Mouse (Mus musculus): Measurements from ENCODE around the gene Spata32. TPM values are rescaled to one million over a fixed set of nuclear protein-coding genes. Genes with fewer than 3 reads are reported as not detected.
A peak's percentile ranks its signal among the peaks of the same experiment; 100 is the strongest.

Gene Spata32
- total and polyA plus RNA-seq, 3 experiments = not detected

DNA sequence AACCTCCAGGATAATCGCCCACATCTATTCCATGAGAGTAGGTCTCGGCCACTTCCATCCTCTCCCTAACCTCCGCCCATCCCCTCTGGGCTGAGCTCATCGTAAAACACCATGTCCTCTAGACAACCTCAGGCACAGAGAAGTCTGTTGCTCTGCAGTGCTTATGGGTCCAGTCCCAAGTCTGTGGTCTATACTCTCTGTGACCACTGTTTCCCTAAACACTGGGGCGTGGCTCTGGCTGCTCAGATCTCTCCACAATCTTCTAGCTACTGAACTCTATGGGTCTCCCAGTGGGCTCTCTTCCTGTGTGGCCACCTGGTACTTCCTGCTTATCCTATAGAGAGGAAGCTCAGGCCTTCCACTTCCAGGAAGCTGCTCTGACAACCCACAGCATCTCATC, 35.4 kb upstream of the Spata32 start:
- Histone ChIP-seq H3K9ac (ENCODE audit: insufficient read depth, low read depth) (no peak overlapping the region), H3K79me2 (replicated peaks; ENCODE audit: control insufficient read depth, extremely low read depth, insufficient read depth, poor library complexity, severe bottlenecking) (peaks cover 6% of the 10 kb centered on the region), H3K4me1 (ENCODE audit: control insufficient read depth in 1 of 2, insufficient read depth in 2 of 2) (peaks cover 38 to 90% of the 10 kb centered on the region in 2 experiments), H3K9me3 (replicated peaks; ENCODE audit: low read length) (no peaks in the 10 kb centered on the region), H3K4me3 (replicated peaks in 1 of 3; ENCODE audit: low read depth in 2 of 3, low read length in 2 of 3, poor library complexity in 1 of 3) (no peak overlapping the region), H3K4me2 (ENCODE audit: insufficient read depth, low read depth, poor library complexity, severe bottlenecking) (no peak overlapping the region), H3K27ac (ENCODE audit: insufficient read depth, low read depth) (no peak overlapping the region), H3K36me3 (replicated peaks in 1 of 2; ENCODE audit: control insufficient read depth in 1 of 2, insufficient read depth in 1 of 2, low read length in 1 of 2) (peaks cover 0 to 26% of the 10 kb centered on the region in 2 experiments), H3K27me3 (replicated peaks) (no peaks in the 10 kb centered on the region)
- TF ChIP-seq POLR2AphosphoS2 (IDR thresholded peaks at IDR 0.05; ENCODE audit: low read depth, low read length) (no peak), ZC3H11A (IDR thresholded peaks at IDR 0.05; ENCODE audit: low read depth, low read length) (no peak), SIN3A (IDR thresholded peaks at IDR 0.05; ENCODE audit: low read length) (no peak), NRF1 (IDR thresholded peaks at IDR 0.05; ENCODE audit: low read depth, low read length) (no peak)
- in situ Hi-C loops (cut with MboI; ENCODE audit: low pct_ligation_motif_present, low pct_unique_long_range_greater_than_20kb, low sequenced_read_pairs) (no loop called here), dilution Hi-C loops (cut with MboI; ENCODE audit: extremely low pct_ligation_motif_present, extremely low pct_unique_long_range_greater_than_20kb, low sequenced_read_pairs) (no loop called here)
- DNase-seq (ENCODE audit: extremely low read depth) = no peak

DNA sequence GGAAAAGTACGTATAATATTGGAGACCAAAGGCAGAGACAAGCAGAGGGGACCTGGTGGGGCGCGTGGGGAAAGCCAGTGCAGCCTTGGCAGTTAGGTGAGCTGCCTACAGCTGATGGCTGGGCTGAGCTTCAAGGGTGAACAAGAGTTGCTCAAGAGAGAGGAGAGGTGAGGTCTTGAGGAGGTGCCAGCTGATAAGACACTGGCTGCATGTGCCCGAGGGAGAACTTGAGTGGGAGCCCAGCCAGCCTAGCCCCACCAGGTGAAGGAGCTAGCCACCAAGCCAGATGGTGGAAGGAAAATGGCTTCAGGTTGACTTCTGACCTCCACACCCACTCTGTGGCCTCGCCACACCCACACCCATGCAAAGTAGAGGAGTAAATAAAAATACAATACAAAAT, 34.1 kb upstream of the Spata32 start:
- no peak overlapping the region for H3K9ac ChIP-seq (ENCODE audit: insufficient read depth, low read depth)
- H3K4me2 ChIP-seq (ENCODE audit: insufficient read depth, low read depth, poor library complexity, severe bottlenecking) = no peak overlapping the region
- H3K27me3 ChIP-seq (replicated peaks) = no peaks in the 10 kb centered on the region
- dilution Hi-C loops (cut with MboI; ENCODE audit: extremely low pct_ligation_motif_present, extremely low pct_unique_long_range_greater_than_20kb, low sequenced_read_pairs) (no loop called here), in situ Hi-C loops (cut with MboI; ENCODE audit: low pct_ligation_motif_present, low pct_unique_long_range_greater_than_20kb, low sequenced_read_pairs) (no loop called here)
- H3K9me3 ChIP-seq (replicated peaks; ENCODE audit: low read length) = no peaks in the 10 kb centered on the region
- H3K4me3 ChIP-seq (replicated peaks in 1 of 3; ENCODE audit: low read depth in 2 of 3, low read length in 2 of 3, poor library complexity in 1 of 3) = no peak overlapping the region
- H3K36me3 ChIP-seq (replicated peaks in 1 of 2; ENCODE audit: control insufficient read depth in 1 of 2, insufficient read depth in 1 of 2, low read length in 1 of 2) = peaks cover 0 to 31% of the 10 kb centered on the region in 2 experiments
- H3K79me2 ChIP-seq (replicated peaks; ENCODE audit: control insufficient read depth, extremely low read depth, insufficient read depth, poor library complexity, severe bottlenecking) = peaks cover 16% of the 10 kb centered on the region
- H3K4me1 ChIP-seq (ENCODE audit: control insufficient read depth in 1 of 2, insufficient read depth in 2 of 2) = peaks cover 38 to 91% of the 10 kb centered on the region in 2 experiments
- TF ChIP-seq E2F4 (IDR thresholded peaks at IDR 0.05; ENCODE audit: insufficient replicate concordance, low read depth, low read length) = no peak
- no peak for TF ChIP-seq USF2 (conservative IDR thresholded peaks at IDR 0.05; ENCODE audit: low read depth, low read length)
- no peak for TF ChIP-seq MAZ (IDR thresholded peaks at IDR 0.05; ENCODE audit: low read depth, low read length)
- no peak for TF ChIP-seq MAX (IDR thresholded peaks at IDR 0.05; ENCODE audit: low read length)
- no peak for TF ChIP-seq SMC3 (IDR thresholded peaks at IDR 0.05; ENCODE audit: low read depth, low read length)
- no peak for TF ChIP-seq ZC3H11A (IDR thresholded peaks at IDR 0.05; ENCODE audit: low read depth, low read length)
- no peak for TF ChIP-seq USF1 (IDR thresholded peaks at IDR 0.05; ENCODE audit: low read depth, low read length)
- no peak for TF ChIP-seq CTCF (conservative IDR thresholded peaks at IDR 0.05 in 1 of 2, IDR thresholded peaks at IDR 0.05 in 1 of 2; ENCODE audit: low read depth in 2 of 2, low read length in 2 of 2)
- TF ChIP-seq MEF2A (IDR thresholded peaks at IDR 0.05; ENCODE audit: borderline replicate concordance, low read depth, low read length) = no peak
- TF ChIP-seq BHLHE40 (IDR thresholded peaks at IDR 0.05; ENCODE audit: low read depth, low read length) = no peak
- TF ChIP-seq NRF1 (IDR thresholded peaks at IDR 0.05; ENCODE audit: low read depth, low read length) = no peak
- no peak for TF ChIP-seq TCF12 (IDR thresholded peaks at IDR 0.05; ENCODE audit: low read depth, low read length)
- H3K27ac ChIP-seq (ENCODE audit: insufficient read depth, low read depth) = no peak overlapping the region
- no peak for DNase-seq (ENCODE audit: extremely low read depth)

DNA sequence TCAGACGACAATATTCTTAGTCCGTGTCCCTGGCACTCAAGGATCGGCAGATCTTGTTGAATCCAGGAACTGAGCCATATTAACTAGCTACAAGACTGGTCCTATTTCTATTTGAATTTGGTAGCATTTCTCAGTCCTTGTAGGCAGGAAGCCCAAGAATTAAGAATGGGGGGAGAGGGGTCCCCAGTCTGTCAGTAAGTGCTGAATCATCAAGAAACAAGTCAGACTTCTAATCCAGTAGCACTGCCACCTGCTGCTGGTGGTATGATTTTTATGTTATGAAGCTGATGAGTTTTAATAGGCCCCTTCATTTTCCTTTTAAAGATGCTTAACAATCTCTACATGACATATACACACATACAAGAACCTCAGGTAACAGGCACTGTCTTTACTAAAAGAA, 32.1 kb upstream of the Spata32 start:
- peaks cover 0 to 22% of the 10 kb centered on the region in 2 experiments for H3K36me3 ChIP-seq (replicated peaks in 1 of 2; ENCODE audit: control insufficient read depth in 1 of 2, insufficient read depth in 1 of 2, low read length in 1 of 2)
- in situ Hi-C loops (cut with MboI; ENCODE audit: low pct_ligation_motif_present, low pct_unique_long_range_greater_than_20kb, low sequenced_read_pairs) = no loop called here
- no peak overlapping the region for H3K4me2 ChIP-seq (ENCODE audit: insufficient read depth, low read depth, poor library complexity, severe bottlenecking)
- H3K9ac ChIP-seq (ENCODE audit: insufficient read depth, low read depth) = no peak overlapping the region
- H3K4me1 ChIP-seq (ENCODE audit: control insufficient read depth in 1 of 2, insufficient read depth in 2 of 2) = peaks cover 40 to 89% of the 10 kb centered on the region in 2 experiments
- dilution Hi-C loops (cut with MboI; ENCODE audit: extremely low pct_ligation_motif_present, extremely low pct_unique_long_range_greater_than_20kb, low sequenced_read_pairs) = no loop called here
- H3K9me3 ChIP-seq (replicated peaks; ENCODE audit: low read length) = no peaks in the 10 kb centered on the region
- TF ChIP-seq ZKSCAN1 (IDR thresholded peaks at IDR 0.05; ENCODE audit: borderline replicate concordance, low read depth, low read length) = no peak
- peak; percentile 94 for TF ChIP-seq MAFK (IDR thresholded peaks at IDR 0.05; ENCODE audit: insufficient replicate concordance, low read length)
- TF ChIP-seq JUND (conservative IDR thresholded peaks at IDR 0.05; ENCODE audit: low read depth, low read length) = no peak
- TF ChIP-seq PAX5 (IDR thresholded peaks at IDR 0.05; ENCODE audit: low read length) = no peak
- TF ChIP-seq MYC (IDR thresholded peaks at IDR 0.05; ENCODE audit: low read depth, low read length) = no peak
- TF ChIP-seq GABPA (IDR thresholded peaks at IDR 0.05; ENCODE audit: insufficient replicate concordance, low read depth, low read length) = no peak
- no peak for TF ChIP-seq MEF2A (IDR thresholded peaks at IDR 0.05; ENCODE audit: borderline replicate concordance, low read depth, low read length)
- peaks cover 21% of the 10 kb centered on the region for H3K79me2 ChIP-seq (replicated peaks; ENCODE audit: control insufficient read depth, extremely low read depth, insufficient read depth, poor library complexity, severe bottlenecking)
- DNase-seq (ENCODE audit: extremely low read depth) = no peak
- no peak overlapping the region for H3K27ac ChIP-seq (ENCODE audit: insufficient read depth, low read depth)
- H3K27me3 ChIP-seq (replicated peaks) = no peaks in the 10 kb centered on the region
- no peak overlapping the region for H3K4me3 ChIP-seq (replicated peaks in 1 of 3; ENCODE audit: low read depth in 2 of 3, low read length in 2 of 3, poor library complexity in 1 of 3)

Data from CH12.LX (cell line).